Mouse (Mus musculus) kidney, adult 18-20 months (tissue): ENCODE results near the gene Gabpa.

Source experiments
- DNase-seq: peaks from one replicate; pipeline ENCODE4 v3.0.0; 2021

Gabpa gene

GRCm38 (mm10) chr16:84873805-84874204 lies 39.1 kb downstream of the Gabpa start:
- DNase-seq: no peak

GRCm38 (mm10) chr16:84875012-84875717 lies 40.4 kb downstream of the Gabpa start:
- DNase-seq: no peak

DNA sequence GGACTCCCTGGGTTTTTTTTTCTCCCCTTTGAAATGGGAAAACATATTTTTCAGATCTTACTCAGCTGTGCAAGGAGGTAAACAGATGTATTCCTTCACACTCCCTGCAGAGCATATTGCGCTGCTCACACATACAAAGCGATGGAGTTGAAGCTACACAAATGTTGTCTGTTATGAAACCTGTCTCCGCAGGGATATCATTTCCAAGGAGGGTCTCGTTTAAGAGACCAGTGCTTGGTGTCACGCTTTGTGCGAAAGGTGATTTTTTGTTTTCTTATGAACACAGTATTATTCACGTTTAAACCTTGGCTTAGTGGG lies 41.0 kb downstream of the Gabpa start:
- no peak for DNase-seq

DNA sequence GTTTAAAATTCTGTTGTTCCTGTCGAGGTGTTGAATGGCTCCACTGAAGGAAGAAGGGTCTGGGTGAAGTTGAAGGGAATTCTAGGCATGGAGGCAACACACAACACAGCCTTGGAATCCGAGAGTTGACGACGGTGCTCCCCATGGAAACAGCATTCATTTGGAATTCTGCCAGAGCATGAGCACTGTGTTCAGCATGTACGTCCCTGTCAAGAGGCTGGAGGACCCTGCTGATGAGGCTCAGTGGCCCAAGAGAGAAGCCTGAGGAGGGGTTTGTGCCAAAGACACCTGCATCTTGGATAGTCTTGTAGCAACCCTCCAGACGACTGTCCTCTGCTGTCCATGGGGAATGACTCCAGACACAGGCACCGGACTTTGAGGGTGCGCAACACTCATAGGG lies 41.4 kb downstream of the Gabpa start:
- DNase-seq: no peak

- peak; percentile 72 for DNase-seq
Observed at GRCm38 (mm10) chr16:84879146-84879545, 44.4 kb downstream of the Gabpa start.

GRCm38 (mm10) chr16:84881168-84881567 lies 46.4 kb downstream of the Gabpa start:
- DNase-seq: no peak

GRCm38 (mm10) chr16:84881754-84882321 lies 47.1 kb downstream of the Gabpa start:
- DNase-seq: no peak

DNA sequence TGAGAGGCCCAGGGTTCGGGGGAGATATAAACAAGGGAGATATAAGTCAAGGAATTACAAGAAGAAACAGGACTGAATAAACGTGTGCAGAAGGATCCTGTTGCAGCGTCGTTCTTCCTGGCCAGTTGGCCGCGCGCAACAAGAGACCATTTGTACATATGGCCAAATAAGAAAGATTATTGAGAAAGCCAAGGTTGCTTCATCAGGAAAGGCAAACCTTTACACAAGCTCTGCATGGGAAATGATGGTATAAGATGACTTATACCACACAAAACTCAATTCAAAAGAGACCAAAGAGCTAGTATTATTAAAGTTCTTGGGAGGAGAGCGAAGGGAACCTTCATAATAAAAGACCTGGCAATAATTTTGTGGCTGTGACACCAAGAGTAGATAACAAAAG lies 49.8 kb downstream of the Gabpa start:
- no peak for DNase-seq

- DNase-seq: no peak
Observed at GRCm38 (mm10) chr16:84902995-84903394, 68.3 kb downstream of the Gabpa start.

- DNase-seq: no peak
Observed at GRCm38 (mm10) chr16:84911477-84912165, 76.9 kb downstream of the Gabpa start.
